Mouse (Mus musculus): Measurements from ENCODE around the gene Ear6. TPM values are rescaled to one million over a fixed set of nuclear protein-coding genes. Genes with fewer than 3 reads are reported as not detected.

Gene Ear6
- not detected for polyA plus RNA-seq (2014; fragmentation: Illumina TruSeq; extraction: RNeasy Lipid Tissue Mini Kit (QIAGEN cat#74804); ENCODE audit: low read depth, low replicate concordance)

DNA sequence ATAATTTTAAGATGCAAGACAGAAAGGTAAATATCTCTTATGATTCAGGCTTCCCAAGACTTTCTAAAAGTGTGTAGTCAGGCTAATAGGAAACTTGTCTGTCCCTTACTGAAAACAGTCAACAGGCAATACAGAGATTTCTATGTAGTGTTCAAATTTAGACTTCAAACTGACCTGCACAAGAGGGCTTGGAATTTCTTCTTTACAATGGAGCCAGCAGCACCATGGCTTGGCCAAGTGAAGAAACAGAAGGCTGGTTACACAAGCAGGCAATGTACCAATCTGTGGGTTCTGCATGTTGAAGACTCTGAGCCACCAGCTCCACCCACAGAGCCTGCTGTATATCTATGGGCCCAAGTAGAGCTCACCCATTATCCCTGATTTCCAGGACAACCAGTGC, at the start of gene Ear6:
TSS of gene Ear6 (plus strand) at position 301 of the 400 bp plus-strand sequence.

DNA sequence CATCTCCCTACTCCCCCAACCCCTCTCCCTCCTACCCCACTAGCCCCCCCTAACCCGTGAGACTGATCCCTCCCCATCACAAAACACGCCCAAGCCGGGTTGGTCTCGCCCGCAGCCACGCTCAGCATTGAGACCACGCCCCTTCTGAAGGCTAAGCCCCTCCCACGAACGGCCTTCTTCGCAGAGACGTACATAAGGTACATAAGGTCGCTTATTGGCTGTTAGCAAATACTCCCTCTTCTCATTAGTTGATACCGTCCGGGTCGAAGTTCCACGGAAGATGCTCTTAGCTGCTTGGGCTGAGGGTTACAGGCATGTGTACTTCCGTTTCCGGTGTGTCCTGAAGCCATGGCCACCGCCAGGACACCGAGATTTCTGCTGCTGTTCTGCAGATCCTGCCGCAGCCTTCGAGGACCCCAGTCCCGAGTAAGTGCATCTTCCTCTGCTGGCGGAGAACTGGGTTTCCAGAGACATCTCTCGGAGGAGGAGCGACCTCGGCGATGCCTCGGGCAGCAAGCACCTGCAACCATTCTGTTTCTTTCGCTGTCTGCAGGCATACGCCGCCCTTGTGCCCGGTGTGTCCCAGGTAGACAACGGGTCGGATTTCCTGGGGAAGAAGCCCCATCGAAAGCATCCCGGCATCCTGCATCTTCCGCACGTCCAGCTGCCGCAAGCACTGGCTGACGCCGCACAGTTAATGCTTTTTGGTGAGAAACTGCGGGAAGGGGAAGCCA, 31.3 kb downstream of the Ear6 start, which contains the start of gene Mettl17:
TSS of gene Mettl17 (plus strand) at position 245 of the 734 bp plus-strand sequence.

DNA sequence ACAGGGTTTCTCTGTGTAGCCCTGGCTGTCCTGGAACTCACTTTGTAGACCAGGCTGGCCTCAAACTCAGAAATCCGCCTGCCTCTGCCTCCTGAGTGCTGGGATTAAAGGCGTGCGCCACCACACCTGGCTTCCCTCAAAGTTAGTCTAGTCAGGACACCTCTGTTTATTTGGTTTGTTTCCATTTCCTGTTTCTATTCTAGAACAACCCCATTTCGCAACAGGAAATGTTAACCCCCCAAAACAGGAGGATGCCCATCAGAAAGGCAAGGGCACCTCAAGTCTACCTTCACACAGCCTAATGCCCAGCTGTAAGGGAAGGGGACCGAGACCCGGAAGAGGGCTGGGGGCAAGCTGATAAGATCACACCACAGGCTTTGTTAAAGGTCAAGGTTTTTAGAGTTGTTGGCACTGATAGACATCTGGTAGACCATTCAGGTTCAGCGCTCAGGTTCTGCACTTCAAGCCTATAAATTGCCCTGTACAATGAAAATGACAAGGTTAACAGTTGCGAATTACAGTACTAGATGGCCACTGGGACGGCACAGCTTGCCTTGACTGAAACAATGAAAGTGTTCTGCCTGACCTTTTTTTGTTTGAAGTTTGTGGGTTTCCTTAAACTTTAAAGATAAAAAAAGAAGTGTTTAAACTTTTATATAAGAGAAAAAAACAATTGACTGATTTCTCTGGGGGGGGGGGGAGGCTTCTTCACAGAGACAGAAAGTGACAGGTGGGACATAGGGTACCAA, 38.9 kb downstream of the Ear6 start, which contains the start of gene Slc39a2:
TSS of gene Slc39a2 (plus strand) at position 699 of the 749 bp plus-strand sequence.

Other genes starting within 250 kb of the Ear6 start
- gene Gm17078, start 242.4 kb upstream of the Ear6 start, polyA plus RNA-seq (2014; fragmentation: Illumina TruSeq; extraction: RNeasy Lipid Tissue Mini Kit (QIAGEN cat#74804); ENCODE audit: low read depth, low replicate concordance) = not detected
- gene Gm4181, start 218.0 kb upstream of the Ear6 start, polyA plus RNA-seq (2014; fragmentation: Illumina TruSeq; extraction: RNeasy Lipid Tissue Mini Kit (QIAGEN cat#74804); ENCODE audit: low read depth, low replicate concordance) = not detected
- gene Gm17079, start 158.2 kb upstream of the Ear6 start, polyA plus RNA-seq (2014; fragmentation: Illumina TruSeq; extraction: RNeasy Lipid Tissue Mini Kit (QIAGEN cat#74804); ENCODE audit: low read depth, low replicate concordance) = not detected
- not detected for gene Gm5800, start 136.5 kb upstream of the Ear6 start, polyA plus RNA-seq (2014; fragmentation: Illumina TruSeq; extraction: RNeasy Lipid Tissue Mini Kit (QIAGEN cat#74804); ENCODE audit: low read depth, low replicate concordance)
- gene Ang4, start 80.1 kb upstream of the Ear6 start, polyA plus RNA-seq (2014; fragmentation: Illumina TruSeq; extraction: RNeasy Lipid Tissue Mini Kit (QIAGEN cat#74804); ENCODE audit: low read depth, low replicate concordance) = not detected
- gene AY358078, start 53.7 kb upstream of the Ear6 start, polyA plus RNA-seq (2014; fragmentation: Illumina TruSeq; extraction: RNeasy Lipid Tissue Mini Kit (QIAGEN cat#74804); ENCODE audit: low read depth, low replicate concordance) = not detected
- 4.0 TPM for gene Mettl17, start 31.1 kb downstream of the Ear6 start, polyA plus RNA-seq (2014; fragmentation: Illumina TruSeq; extraction: RNeasy Lipid Tissue Mini Kit (QIAGEN cat#74804); ENCODE audit: low read depth, low replicate concordance)
- gene Slc39a2, start 39.2 kb downstream of the Ear6 start, polyA plus RNA-seq (2014; fragmentation: Illumina TruSeq; extraction: RNeasy Lipid Tissue Mini Kit (QIAGEN cat#74804); ENCODE audit: low read depth, low replicate concordance) = 0.29 TPM
- 697 TPM for gene Ndrg2, start 60.5 kb downstream of the Ear6 start, polyA plus RNA-seq (2014; fragmentation: Illumina TruSeq; extraction: RNeasy Lipid Tissue Mini Kit (QIAGEN cat#74804); ENCODE audit: low read depth, low replicate concordance)
- gene Tppp2, start 64.7 kb downstream of the Ear6 start, polyA plus RNA-seq (2014; fragmentation: Illumina TruSeq; extraction: RNeasy Lipid Tissue Mini Kit (QIAGEN cat#74804); ENCODE audit: low read depth, low replicate concordance) = not detected
- not detected for gene Rnase13, start 69.1 kb downstream of the Ear6 start, polyA plus RNA-seq (2014; fragmentation: Illumina TruSeq; extraction: RNeasy Lipid Tissue Mini Kit (QIAGEN cat#74804); ENCODE audit: low read depth, low replicate concordance)
- gene Arhgef40, start 131.0 kb downstream of the Ear6 start, polyA plus RNA-seq (2014; fragmentation: Illumina TruSeq; extraction: RNeasy Lipid Tissue Mini Kit (QIAGEN cat#74804); ENCODE audit: low read depth, low replicate concordance) = 13.4 TPM
- gene Tmem253, start 162.0 kb downstream of the Ear6 start, polyA plus RNA-seq (2014; fragmentation: Illumina TruSeq; extraction: RNeasy Lipid Tissue Mini Kit (QIAGEN cat#74804); ENCODE audit: low read depth, low replicate concordance) = not detected
- gene Zfp219, start 167.0 kb downstream of the Ear6 start, polyA plus RNA-seq (2014; fragmentation: Illumina TruSeq; extraction: RNeasy Lipid Tissue Mini Kit (QIAGEN cat#74804); ENCODE audit: low read depth, low replicate concordance) = 0.70 TPM
- not detected for gene Olfr221, start 188.8 kb downstream of the Ear6 start, polyA plus RNA-seq (2014; fragmentation: Illumina TruSeq; extraction: RNeasy Lipid Tissue Mini Kit (QIAGEN cat#74804); ENCODE audit: low read depth, low replicate concordance)

Data from adrenal gland, adult 10 weeks (tissue).